Mouse (Mus musculus): ENCODE data around the gene Ascc1.

GRCm38 (mm10) chr10:60081905-60082304, 79.3 kb downstream of the Ascc1 start:
- TF ChIP-seq CTCF (IDR thresholded peaks at IDR 0.05; ENCODE audit: low read depth, low read length), result no peak
- TF ChIP-seq POLR2A (IDR thresholded peaks at IDR 0.05; ENCODE audit: insufficient read depth, low read length), result no peak
